Mouse (Mus musculus) effector memory CD4-positive, alpha-beta T cell, adult 5 months (primary cell): Measurements from ENCODE around the gene Adarb2. TPM values are rescaled to one million over a fixed set of nuclear protein-coding genes. Genes with fewer than 3 reads are reported as not detected.

ENCODE experiments used
- polyA plus RNA-seq: library from polyadenylated mRNA; unstranded; fragments of 100-300 nt; shearing (Covaris generic); gene quantifications from one replicate; pipeline ENCODE4 v1.2.1, GENCODE M21; 2017

Adarb2 gene
- polyA plus RNA-seq: not detected

DNA sequence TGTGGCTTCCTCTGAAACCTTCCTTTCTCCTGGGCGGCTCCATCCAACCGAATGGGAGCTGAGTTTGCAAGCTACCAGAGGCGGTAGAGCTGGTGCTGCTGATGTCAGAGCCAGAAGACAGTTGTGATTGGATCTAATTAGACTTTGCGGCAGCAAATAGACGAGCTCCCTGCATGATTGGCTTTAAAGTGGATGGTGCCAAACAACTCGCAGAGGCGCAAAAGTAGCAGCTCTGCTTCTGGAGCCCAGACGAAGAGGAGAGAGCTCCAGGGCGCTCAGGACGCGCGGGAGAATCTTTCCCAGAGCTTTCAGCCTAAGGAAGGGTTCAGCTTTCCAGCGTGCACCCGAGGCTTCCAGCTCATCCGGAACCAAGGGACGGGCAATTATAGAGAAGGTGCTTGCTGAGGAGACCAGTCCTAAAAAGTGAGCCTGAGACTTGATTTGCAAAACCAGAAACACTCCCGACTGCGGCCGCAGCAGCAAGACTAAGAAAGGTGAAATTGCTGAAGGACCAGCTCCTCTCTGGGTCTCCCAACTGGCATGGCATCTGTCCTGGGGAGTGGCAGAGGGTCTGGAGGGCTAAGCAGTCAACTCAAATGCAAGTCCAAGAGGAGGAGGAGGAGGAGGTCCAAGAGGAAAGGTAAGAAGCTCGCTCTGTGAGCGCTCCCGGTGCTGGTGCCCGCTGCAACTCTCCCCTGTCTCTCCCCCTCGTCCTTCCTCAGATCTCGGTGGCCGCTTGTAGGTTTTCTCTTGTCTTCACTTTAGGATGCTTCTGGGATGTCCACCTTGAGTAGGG, at the start of gene Adarb2:
TSS of gene Adarb2 (plus strand) at position 186 of the 796 bp plus-strand sequence.

